Mouse (Mus musculus) erythroid progenitor cell, adult 5-6 weeks (primary cell): ENCODE data around the gene March9. TPM values are rescaled to one million over a fixed set of nuclear protein-coding genes. Genes with fewer than 3 reads are reported as not detected.
"Not testable (repeated sequence)": the region's sequence is repeated elsewhere in the genome, so short reads cannot be mapped to it uniquely, and the experiment has no call there.

Experiments
- ATAC-seq: replicated peaks from 2 replicates; pipeline ENCODE4 v1.8.0; 2016; ENCODE audit warnings: moderate number of reproducible peaks, mild to moderate bottlenecking, moderate TSS enrichment, inconsistent platforms; ENCODE audit not compliant: poor library complexity, low FRiP score, severe bottlenecking
- total RNA-seq, 2 experiments: library from RNA; stranded (forward) in 1 of 2; stranded (reverse) in 1 of 2; fragments of 150-400 nt in 1 of 2; fragments of 186-747, 209-891 nt in 1 of 2; gene quantifications; 2 replicates each; pipeline versions ENCODE4 v1.2.3 to v1.2.4; 2015 to 2017; ENCODE audit warnings: low replicate concordance in 2 of 2

Gene March9
- total RNA-seq, 2 experiments from 2014 or later, result not detected

- ATAC-seq, result no peak
Observed at GRCm38 (mm10) chr10:127065981-127066380, 6.0 kb upstream of the March9 start.

GRCm38 (mm10) chr10:127063913-127064870 lies 4.2 kb upstream of the March9 start:
- peak; percentile 27; the same call in 1 of the 2 replicates for ATAC-seq

- ATAC-seq, result peak; percentile 86
Observed at GRCm38 (mm10) chr10:127063239-127063872, 3.4 kb upstream of the March9 start, which contains the start of gene Cdk4. TSS of gene Cdk4 (plus strand) at chr10:127063534.

GRCm38 (mm10) chr10:127062503-127062902 lies 2.5 kb upstream of the March9 start:
- ATAC-seq, result no peak

GRCm38 (mm10) chr10:127062101-127062500 lies 2.1 kb upstream of the March9 start:
- not testable (repeated sequence) for ATAC-seq

- no peak for ATAC-seq
Observed at GRCm38 (mm10) chr10:127061513-127061912, 1.5 kb upstream of the March9 start.

- no peak for ATAC-seq
Observed at GRCm38 (mm10) chr10:127061085-127061484, 1.1 kb upstream of the March9 start.

GRCm38 (mm10) chr10:127059174-127059967 lies 613 bp downstream of the March9 start:
- ATAC-seq, result no peak

- no peak for ATAC-seq
Observed at GRCm38 (mm10) chr10:127058708-127059107, 1.3 kb downstream of the March9 start.

- ATAC-seq, result peak; percentile 69
Observed at GRCm38 (mm10) chr10:127058161-127058560, 1.8 kb downstream of the March9 start.

- no peak for ATAC-seq
Observed at GRCm38 (mm10) chr10:127056490-127056889, 3.5 kb downstream of the March9 start.

GRCm38 (mm10) chr10:127055406-127055805 lies 4.6 kb downstream of the March9 start:
- no peak for ATAC-seq

- no peak for ATAC-seq
Observed at GRCm38 (mm10) chr10:127054646-127055045, 5.3 kb downstream of the March9 start.

- ATAC-seq, result no peak
Observed at GRCm38 (mm10) chr10:127050119-127050474, 9.9 kb downstream of the March9 start.

- ATAC-seq, result 0 out of 2 replicates have a peak, but pooled peaks have one; percentile 35
Observed at GRCm38 (mm10) chr10:127049395-127050118, 10.4 kb downstream of the March9 start.

- ATAC-seq, result no peak
Observed at GRCm38 (mm10) chr10:127048608-127049394, 11.2 kb downstream of the March9 start.

- ATAC-seq, result no peak
Observed at GRCm38 (mm10) chr10:127047954-127048353, 12.0 kb downstream of the March9 start, which contains the start of gene Cyp27b1. TSS of gene Cyp27b1 (plus strand) at chr10:127048250.

GRCm38 (mm10) chr10:127043187-127043586 lies 16.8 kb downstream of the March9 start:
- ATAC-seq, result no peak
